Mouse (Mus musculus) intestine, postnatal 0 days (tissue): ENCODE data around the gene Usp2. TPM values are rescaled to one million over a fixed set of nuclear protein-coding genes. Genes with fewer than 3 reads are reported as not detected.

ENCODE experiments used
- ATAC-seq: fragments of 200-750 bp; cut with Nextera tagmentation; 2 replicates; pipeline ENCODE4 v1.8.0; 2017; ENCODE audit warnings: mild to moderate bottlenecking, moderate TSS enrichment, moderate library complexity
- H3K27ac ChIP-seq: fragments of 300-500 bp; sonication (generic); 2 replicates; pipeline ENCODE4 v1.5.1; 2014; ENCODE audit warnings: mild to moderate bottlenecking, low read depth, low read length, moderate library complexity
- H3K27me3 ChIP-seq: fragments of 300-500 bp; sonication (generic); replicated peaks from 2 replicates; pipeline ENCODE4 v1.6.1; 2014; ENCODE audit warnings: low read length, mixed read lengths; ENCODE audit not compliant: control insufficient read depth, insufficient read depth
- H3K36me3 ChIP-seq: fragments of 300-500 bp; sonication (generic); 2 replicates; pipeline ENCODE4 v1.6.1; 2014; ENCODE audit warnings: mild to moderate bottlenecking, moderate library complexity; ENCODE audit not compliant: control insufficient read depth, insufficient read depth
- H3K4me1 ChIP-seq: fragments of 300-500 bp; sonication (generic); replicated peaks from 2 replicates; pipeline ENCODE4 v1.6.1; 2014; ENCODE audit warnings: antibody characterized with exemption, low read length, mixed read lengths; ENCODE audit not compliant: control insufficient read depth, insufficient read depth
- H3K4me2 ChIP-seq: fragments of 300-500 bp; sonication (generic); replicated peaks from 2 replicates; pipeline ENCODE4 v1.6.1; 2014; ENCODE audit warnings: low read depth, mild to moderate bottlenecking, moderate library complexity
- H3K4me3 ChIP-seq: fragments of 300-500 bp; sonication (generic); 2 replicates; pipeline ENCODE4 v1.5.1; 2014; ENCODE audit warnings: low read depth, low read length
- H3K9ac ChIP-seq: fragments of 300-500 bp; sonication (generic); 2 replicates; pipeline ENCODE4 v1.6.1; 2014; ENCODE audit warnings: mild to moderate bottlenecking, low read depth, low read length
- H3K9me3 ChIP-seq: fragments of 300-500 bp; sonication (generic); 2 replicates; pipeline ENCODE4 v1.6.1; 2016; ENCODE audit warnings: mixed run types; ENCODE audit not compliant: control insufficient read depth
- CTCF ChIP-seq: sonication (generic); IDR thresholded peaks from 2 replicates; pipeline ENCODE4 v1.5.1; 2016; ENCODE audit warnings: low read depth, mild to moderate bottlenecking, control low read depth, antibody characterized with exemption, moderate library complexity
- WGBS: fragments of 180-500 bp; shearing (Covaris S2); extraction: QIAGEN DNeasy Blood & Tissue Kit; methylation state at CpG from one replicate; pipeline ENCODE4 v1.1.7; 2014; 5-methylcytosine and 5-hydroxymethylcytosine counted together
- polyA plus RNA-seq: library from polyadenylated mRNA; unstranded; fragments of >200 nt; fragmentation: Nextera tagmentation; extraction: Ambion mirVana; gene quantifications from 2 replicates; pipeline ENCODE4 v1.2.1, GENCODE M21; 2015

Usp2 gene
- polyA plus RNA-seq, 1 experiment from 2014 or later: 10.4 TPM

DNA sequence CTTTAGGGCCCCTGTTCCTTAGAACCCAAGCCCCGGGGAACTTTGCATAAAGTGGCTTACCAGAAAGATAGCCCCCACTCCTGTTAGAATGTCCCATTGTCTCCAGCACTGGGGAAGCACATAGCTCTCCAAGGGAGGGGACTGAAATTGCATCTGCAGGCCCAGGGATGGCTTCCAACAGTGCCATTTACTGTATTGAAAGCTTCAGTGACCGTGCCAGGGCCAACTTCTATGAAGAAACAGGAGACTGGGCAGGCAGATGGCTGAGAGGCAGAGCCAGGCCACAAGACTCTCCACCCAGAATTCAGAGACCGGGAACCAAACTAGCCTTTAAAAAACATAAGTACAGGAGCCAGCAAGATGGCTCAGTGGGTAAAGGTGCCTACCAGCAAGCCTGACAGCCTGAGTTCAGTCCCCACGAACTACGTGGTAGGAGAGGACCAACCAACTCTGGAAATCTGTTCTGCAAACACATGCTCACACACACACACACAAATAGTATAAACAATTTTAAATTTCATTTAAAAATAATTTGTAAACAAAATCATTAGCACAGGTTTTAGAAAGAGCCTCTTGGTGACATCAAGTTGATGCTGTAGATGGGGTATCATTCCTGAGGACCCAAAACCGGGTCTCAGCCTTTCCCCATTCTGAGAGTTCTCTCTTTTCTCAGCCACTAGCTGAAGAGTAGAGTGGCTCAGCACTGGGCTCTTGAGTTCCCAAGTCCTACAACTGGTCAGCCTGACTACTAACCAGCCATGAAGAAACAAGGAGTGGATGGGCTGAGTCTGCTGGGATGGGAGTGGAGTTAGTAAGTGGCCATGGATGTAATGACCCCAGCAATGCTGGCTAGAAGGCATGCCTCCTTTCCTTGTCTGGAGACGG is 25.1 kb upstream of the Usp2 start:
- H3K36me3 ChIP-seq: no peaks in the 10 kb centered on the region
- H3K9me3 ChIP-seq: no peaks in the 10 kb centered on the region
- H3K4me2 ChIP-seq: no peak overlapping the region
- no peaks in the 10 kb centered on the region for H3K4me1 ChIP-seq
- peaks cover 39% of the 10 kb centered on the region for H3K27me3 ChIP-seq
- 74% methylated on average over 7 of the region's 7 CpGs for WGBS
- no peak overlapping the region for H3K9ac ChIP-seq
- H3K4me3 ChIP-seq: no peak overlapping the region
- no peak overlapping the region for H3K27ac ChIP-seq
- TF ChIP-seq CTCF: no peak
- no peak for ATAC-seq

- Histone ChIP-seq H3K9me3 (no peaks in the 10 kb centered on the region), H3K4me1 (no peaks in the 10 kb centered on the region), H3K4me2 (no peak overlapping the region), H3K4me3 (no peak overlapping the region), H3K36me3 (no peaks in the 10 kb centered on the region), H3K9ac (no peak overlapping the region), H3K27me3 (peaks cover 39% of the 10 kb centered on the region), H3K27ac (no peak overlapping the region)
- WGBS: 86% methylated on average over 1 of the region's 1 CpGs
- no peak for ATAC-seq
- no peak for TF ChIP-seq CTCF
Measured at GRCm38 (mm10) chr9:44042396-44042680, 24.5 kb upstream of the Usp2 start.

GRCm38 (mm10) chr9:44042836-44043707 is 23.7 kb upstream of the Usp2 start, which contains the start of gene Thy1:
Gene Thy1, plus strand, starts transcription at chr9:44043384.
- Histone ChIP-seq H3K9me3 (no peaks in the 10 kb centered on the region), H3K4me3 (peak within 1 kb of the TSS; percentile 20), H3K4me2 (peak within 1 kb of the TSS; percentile 52), H3K27ac (no peak within 1 kb of the TSS), H3K4me1 (no peaks in the 10 kb centered on the region), H3K9ac (no peak within 1 kb of the TSS), H3K36me3 (no peaks in the 10 kb centered on the region), H3K27me3 (peaks cover 39% of the 10 kb centered on the region)
- no peak for ATAC-seq
- WGBS: 1% methylated on average over 30 of the region's 30 CpGs
- TF ChIP-seq CTCF: 0 out of 2 replicates have a peak, but pooled peaks have one; percentile 8

DNA sequence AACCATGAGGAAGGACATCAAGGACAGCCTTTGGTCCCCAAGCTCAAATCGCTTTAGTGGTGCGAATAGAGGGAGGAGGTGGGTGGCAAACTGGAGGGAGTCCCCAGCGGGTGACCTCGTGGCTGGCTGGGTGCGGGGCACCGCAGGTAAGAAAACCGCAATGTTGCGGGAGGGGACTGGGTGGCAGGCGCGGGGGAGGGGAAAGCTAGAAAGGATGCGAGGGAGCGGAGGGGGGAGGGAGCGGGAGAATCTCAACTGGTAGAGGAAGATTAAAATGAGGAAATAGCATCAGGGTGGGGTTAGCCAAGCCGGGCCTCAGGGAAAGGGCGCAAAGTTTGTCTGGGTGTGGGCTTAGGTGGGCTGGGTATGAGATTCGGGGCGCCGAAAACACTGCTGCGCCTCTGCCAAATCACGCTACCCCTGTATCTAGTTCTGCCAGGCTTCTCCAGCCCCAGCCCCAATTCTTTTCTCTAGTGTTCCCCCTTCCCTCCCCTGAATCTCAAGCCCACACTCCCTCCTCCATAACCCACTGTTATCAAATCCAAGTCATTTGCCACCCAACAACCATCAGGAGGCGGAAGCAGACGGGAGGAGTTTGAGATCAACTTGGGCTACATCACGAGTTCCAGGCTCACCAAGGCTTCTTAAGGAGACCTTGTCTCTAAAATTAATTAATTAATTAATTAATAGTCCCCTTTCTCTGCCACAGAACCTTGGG is 23.0 kb upstream of the Usp2 start:
- 4% methylated on average over 23 of the region's 23 CpGs for WGBS
- H3K27me3 ChIP-seq: peaks cover 39% of the 10 kb centered on the region
- no peak for ATAC-seq

DNA sequence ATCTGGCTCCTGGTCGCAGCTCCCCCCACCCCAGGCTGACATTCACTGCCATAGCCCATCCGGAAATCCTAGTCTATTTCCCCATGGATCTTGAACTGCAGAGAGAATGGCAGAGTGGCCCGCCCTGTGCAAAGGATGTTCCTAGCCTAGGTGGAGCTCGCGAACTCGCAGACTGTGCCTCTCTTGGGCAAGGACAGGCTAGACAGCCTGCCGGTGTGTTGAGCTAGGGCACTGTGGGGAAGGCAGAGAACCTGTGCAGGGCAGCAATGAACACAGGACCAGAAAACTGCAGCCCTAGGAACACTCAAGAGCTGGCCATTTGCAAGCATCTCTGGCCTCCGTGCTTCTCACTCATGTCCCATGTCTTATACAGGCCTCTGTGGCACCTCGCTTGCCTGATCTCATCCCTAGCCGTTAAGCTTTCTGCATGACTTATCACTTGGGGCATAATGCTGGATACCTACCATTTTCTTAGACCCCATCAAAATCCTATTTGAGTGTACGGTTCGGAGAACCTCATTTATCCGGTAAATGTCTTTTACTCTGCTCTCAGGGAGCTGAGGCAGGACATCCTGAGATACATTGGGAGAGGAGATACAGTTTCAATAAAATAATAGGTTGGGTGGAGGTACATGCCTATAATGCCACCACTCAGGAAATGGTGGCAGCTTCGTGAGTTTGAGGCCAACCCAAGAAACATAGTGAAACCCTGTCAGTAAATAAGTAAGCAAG is 22.2 kb upstream of the Usp2 start:
- Histone ChIP-seq H3K27me3 (peaks cover 39% of the 10 kb centered on the region), H3K27ac (no peak overlapping the region), H3K4me2 (no peak overlapping the region), H3K4me3 (no peak overlapping the region), H3K9me3 (no peaks in the 10 kb centered on the region), H3K9ac (no peak overlapping the region), H3K4me1 (no peaks in the 10 kb centered on the region), H3K36me3 (no peaks in the 10 kb centered on the region)
- no peak for ATAC-seq
- WGBS: 41% methylated on average over 14 of the region's 14 CpGs
- TF ChIP-seq CTCF: no peak

More for the DNA sequence above, 23.0 kb upstream of the Usp2 start:
- H3K36me3 ChIP-seq: no peaks in the 10 kb centered on the region
- H3K9me3 ChIP-seq: no peaks in the 10 kb centered on the region
- TF ChIP-seq CTCF: no peak
- no peak overlapping the region for H3K27ac ChIP-seq
- no peak overlapping the region for H3K9ac ChIP-seq
- peak overlapping the region; percentile 52 for H3K4me2 ChIP-seq
- peak overlapping the region; percentile 20 for H3K4me3 ChIP-seq
- H3K4me1 ChIP-seq: no peaks in the 10 kb centered on the region
